Mouse (Mus musculus): ENCODE results near the gene Pih1d2. TPM values are rescaled to one million over a fixed set of nuclear protein-coding genes. Genes with fewer than 3 reads are reported as not detected.
A peak's percentile ranks its signal among the peaks of the same experiment; 100 is the strongest.

The Pih1d2 gene
- total RNA-seq (2021), result under 1 TPM; 0.26 to 0.92 TPM

DNA sequence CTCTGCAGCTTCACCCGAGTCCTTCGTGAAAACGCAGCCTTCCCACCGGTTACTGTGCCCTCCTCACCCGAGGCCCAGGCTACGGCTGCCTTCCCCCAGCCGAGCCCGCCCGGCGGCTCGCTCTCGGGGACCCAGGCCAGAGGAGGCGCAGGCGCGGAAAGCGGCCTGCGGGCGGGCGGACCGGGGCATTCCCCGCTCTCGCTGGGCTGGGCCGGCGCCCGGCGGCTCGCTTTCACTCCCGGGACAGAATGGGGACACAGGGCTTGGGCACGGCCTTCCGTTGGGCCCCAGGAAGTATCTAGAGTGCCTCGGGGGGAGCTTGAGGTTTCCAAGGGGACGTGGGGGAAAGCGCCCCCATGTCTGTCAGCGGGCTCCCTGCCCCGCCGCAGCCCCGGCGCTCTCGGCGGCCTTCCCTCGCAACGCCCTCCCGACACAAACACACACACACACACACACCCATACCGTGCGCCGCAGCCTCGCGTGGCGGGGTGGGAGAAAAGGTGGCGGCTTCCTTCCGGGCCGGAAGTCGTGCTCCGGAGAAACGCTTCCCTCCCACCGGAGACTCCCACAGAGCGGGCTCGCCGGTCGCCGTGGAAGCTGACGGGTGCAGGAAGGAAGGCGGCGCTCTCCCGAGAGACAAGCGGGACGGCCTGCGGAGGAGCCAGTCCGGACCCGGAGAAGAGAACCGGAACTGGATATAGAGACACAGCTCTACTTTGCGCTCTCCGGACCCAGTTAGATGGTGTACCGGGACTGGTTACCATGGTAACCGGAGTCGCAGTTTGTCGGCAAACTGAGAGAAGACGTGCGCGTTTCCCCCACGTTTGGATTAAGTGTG is at the start of gene Pih1d2, which contains the start of gene Nkapd1:
Gene Pih1d2, plus strand, starts transcription at position 556 of the 838 bp plus-strand sequence.
Gene Nkapd1, minus strand, starts transcription at position 699 of the 838 bp plus-strand sequence.
- DNase-seq, result peak; percentile 93 to 95
- intact Hi-C loops (cut with DNase I), result loop anchor here (5.0 kb wide), 1 partner anchor 150 kb away; the partner anchor contains the start of gene Fdxacb1

DNA sequence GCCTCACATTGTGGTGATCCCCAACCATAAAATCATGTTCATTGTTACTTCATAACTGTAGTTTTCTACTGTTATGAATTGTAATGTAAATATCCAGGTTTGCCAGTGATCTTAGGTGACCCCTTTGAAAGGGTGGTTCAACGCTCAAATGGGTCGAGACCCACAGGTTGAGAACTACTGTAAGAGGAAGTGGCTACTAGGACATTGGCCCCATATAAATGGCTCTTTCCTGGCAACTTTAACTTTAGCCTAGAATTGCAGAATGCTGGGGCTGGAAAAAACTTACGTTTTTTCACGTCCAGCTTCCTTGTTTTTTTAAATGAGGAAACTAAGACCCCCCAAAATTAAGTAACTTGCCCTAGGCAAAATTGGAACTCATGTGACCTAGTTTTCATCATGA is 49.7 kb upstream of the Pih1d2 start:
- DNase-seq, result no peak
- intact Hi-C loops (cut with DNase I), result no loop called here

DNA sequence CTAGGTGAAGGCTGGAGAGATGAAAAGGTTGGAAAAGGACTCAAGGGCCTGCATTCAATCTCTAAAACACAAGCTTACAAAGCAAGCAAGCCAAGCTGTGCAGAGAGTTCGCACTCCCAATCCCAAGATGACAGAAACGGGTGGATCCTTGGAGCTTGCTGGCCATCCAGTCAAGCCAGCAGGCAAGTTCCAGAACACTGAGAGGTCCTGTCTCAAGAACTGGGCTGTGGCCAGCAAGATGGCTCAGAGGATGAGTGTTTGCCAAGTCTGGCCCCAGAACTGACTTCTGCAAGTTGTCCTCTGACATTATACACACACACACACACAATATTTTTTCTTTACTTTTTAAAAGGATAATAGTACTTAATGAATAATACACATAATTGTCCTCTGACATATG is 49.2 kb upstream of the Pih1d2 start:
- intact Hi-C loops (cut with DNase I), result no loop called here
- DNase-seq, result no peak

DNA sequence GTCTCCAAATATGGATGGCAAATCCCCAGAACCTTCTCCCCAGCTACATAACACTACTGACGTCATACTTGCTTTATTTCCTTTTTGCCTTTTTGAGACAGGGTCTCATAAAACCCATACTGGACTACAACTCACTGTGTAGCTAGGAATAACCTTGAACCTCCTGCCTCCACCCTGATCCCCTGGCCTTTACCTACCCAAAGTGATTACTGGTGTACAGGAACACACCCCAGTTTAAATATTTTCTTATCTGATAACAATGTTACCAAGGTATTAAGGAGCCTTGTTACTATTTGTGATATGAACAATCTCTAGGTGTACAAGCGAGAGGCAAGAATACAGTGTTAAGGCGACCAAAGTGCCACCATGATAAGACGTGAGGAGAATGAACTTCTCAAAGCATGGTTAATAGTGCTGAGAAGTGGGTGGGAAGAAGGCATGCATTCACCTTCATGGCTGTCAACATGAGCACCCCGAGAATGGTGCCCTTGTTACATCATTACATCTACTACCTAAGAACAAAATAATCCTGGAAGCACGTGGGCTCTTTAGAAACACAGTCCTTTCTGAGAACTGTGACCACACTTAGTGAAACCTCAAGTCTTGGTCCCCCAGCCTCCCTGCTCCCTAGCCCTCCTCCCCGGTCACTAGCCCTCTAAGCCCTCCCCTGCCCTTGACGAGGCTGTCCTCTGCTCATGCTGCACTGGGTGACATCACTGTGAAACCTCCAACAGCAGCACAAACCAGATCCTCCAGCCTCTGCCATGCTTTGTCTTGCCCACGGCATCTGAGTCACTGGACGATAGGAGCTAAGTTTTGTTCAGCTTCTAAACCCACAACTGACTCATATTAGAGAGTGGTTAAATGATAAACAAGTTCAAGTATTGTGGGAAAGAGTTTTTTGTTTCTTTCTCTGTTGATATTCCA is 47.3 kb upstream of the Pih1d2 start:
- intact Hi-C loops (cut with DNase I), result no loop called here
- DNase-seq, result no peak

DNA sequence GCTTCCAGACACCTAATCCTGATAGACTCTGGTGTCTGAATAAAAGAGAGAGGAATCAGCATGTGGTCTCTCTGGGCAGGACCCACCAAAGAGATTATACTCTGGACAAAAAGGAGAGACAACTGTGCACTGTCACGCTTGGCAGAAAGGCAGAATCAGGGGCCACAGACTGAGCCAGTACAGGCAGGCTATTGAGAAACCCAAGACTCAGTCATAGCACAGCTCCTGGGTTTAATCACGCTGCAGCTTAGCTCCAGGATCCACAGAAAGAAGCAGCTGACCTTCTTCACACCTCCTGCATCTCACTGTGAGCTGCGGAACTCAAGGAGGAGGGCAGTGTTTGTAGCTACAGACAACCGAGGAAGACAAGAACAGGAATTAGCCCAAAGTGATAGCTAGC is 36.8 kb upstream of the Pih1d2 start:
- DNase-seq, result no peak
- intact Hi-C loops (cut with DNase I), result no loop called here

DNA sequence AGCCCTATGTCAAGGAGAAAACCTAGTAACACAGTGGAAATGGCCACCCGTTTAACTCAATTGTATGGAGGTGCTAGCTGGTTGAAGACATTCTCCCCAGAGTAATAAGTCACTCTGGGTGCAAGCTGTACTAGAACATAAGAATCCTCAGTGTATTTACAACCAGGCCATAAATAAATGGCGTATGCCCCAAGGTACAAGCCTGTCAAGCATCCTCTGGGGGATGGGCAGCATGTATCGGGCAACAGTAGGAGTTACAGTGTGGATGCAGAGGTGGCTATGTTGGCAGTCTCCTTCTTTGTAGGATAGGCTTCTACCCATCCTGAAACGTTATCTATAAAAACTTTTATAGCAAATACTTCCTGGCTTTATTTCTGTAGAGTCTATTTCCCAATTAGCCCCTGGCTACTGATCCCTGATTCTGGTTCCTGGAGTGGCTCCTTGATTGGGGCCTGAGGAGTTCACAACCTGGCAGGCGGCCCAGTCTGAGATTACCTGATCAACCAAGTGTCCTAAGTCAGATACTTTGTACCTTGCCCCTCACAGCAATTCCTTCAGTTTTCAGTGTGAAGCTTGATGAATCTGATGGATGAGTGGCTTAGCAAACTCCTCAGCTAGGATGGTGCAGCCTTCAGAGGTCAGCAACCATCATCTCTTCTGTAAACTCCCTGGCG is 31.8 kb upstream of the Pih1d2 start:
- intact Hi-C loops (cut with DNase I), result no loop called here

DNA sequence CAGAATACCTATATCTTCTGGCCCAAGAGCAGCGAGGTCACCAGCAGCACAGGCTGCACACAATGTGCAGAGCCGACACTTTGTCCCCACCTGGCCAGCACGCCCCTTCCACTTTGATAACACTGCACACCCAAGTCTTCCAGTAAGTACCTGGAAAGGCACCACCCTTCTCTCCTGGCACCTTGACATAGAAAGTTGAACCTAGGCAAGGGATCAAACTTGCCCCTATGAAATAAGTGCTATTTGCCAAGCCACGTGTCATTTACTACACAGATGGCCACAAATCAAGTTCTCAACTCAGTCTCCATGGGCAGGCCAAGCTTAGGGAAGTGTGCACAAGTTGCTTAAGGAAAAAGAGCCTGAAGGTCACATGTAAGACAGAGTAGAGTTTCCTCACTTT is 30.2 kb upstream of the Pih1d2 start:
- no peak for DNase-seq
- intact Hi-C loops (cut with DNase I), result no loop called here

More for the DNA sequence above, 31.8 kb upstream of the Pih1d2 start:
- DNase-seq, result no peak

- peak; percentile 10 to 16 for DNase-seq
- intact Hi-C loops (cut with DNase I), result no loop called here
These were observed 26.1 kb upstream of the Pih1d2 start for GRCm38 (mm10) chr9:50590856-50591518.

DNA sequence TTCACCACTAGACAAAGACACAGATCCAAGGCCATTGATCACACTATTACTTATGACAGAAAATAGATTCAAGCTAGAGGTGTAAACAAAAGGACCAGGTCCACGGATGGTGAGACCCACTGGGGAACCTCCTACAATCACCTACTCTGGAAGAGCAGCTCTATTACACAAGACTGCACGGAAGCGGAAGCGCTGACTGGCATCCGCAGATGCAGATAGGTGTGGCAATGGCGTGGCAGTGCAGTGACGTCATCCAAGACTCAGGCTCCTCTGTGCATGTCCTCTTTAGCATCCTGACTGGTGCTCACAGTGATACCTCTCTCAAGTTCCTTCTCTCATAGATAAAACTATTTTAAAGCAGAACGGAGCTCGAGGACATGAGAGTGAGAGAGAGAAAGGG is 24.2 kb upstream of the Pih1d2 start:
- intact Hi-C loops (cut with DNase I), result no loop called here
- DNase-seq, result no peak

DNA sequence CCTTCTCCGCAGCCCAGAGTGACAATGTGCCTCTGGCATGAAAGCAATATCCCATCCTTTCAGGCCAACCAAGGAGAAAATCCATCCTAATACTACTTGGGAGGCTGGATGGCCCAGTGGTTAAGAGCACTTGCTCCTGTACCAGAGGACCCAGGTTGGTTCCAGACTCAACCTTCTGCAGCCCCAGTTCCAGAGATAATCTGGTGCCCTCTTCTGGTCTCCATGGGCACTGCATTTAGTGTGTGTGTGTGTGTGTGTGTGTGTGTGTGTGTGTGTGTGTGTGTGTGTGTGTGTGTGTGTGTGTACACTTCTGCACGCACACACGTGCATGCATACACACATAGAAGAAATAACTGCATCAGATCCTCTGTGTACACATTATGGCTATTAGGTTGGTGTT is 23.6 kb upstream of the Pih1d2 start:
- DNase-seq, result peak in 1 of 2 experiments; percentile 41
- intact Hi-C loops (cut with DNase I), result no loop called here

DNA sequence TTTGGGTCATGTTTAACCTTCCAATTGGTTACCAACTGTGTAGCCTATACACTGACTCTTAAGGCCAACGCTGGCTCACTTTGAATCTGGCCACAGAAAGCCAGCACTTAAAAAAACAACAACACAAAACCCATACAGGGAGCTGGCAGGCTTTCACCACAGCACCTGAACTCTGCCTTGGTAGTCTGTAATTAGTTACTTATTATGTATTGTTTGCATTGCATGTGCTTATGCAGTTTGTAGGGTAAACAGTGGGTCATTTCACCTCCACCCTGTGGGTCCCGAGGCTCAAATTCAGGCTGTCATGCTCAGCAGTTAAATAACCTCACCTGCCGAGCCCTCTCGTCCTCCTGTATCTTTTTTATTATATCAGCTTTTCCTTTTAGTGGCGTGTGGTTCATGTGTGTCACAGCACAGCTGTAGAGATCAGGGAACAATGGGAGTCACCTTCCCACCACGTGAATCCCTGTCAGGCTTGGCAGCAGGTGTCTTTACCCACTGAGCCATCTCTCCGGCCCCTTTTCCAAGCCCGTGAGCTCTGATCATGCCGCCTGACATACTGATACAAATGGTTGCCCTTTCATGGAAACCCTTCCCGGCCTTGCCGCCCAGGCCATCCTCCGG is 22.2 kb upstream of the Pih1d2 start:
- intact Hi-C loops (cut with DNase I), result no loop called here
- no peak for DNase-seq

- intact Hi-C loops (cut with DNase I), result no loop called here
- DNase-seq, result peak; percentile 19 to 37
These were observed 20.1 kb upstream of the Pih1d2 start for GRCm38 (mm10) chr9:50596973-50597372.

DNA sequence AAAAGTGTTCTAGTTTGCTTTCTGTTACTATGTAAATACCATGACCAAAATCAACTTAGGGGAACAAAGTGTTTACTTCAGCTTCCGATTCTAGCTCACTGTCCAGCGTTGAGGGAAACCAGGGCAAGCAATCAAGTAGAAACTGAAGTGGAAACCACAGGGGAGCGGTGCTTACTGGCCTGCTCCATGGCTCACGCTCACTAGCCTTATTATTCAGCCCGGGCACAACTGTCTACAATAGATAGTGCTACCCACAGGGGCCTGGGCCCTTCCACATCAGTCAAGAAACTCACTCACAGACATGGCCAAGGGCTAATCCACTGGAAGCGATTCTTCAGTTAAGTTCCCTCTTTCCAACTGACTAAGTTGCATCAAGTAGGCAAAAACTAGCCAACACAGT is 15.6 kb upstream of the Pih1d2 start:
- DNase-seq, result peak; percentile 15 to 27
- intact Hi-C loops (cut with DNase I), result loop anchor here (5.0 kb wide), 2 partner anchors 139 to 166 kb away; partner anchors contain the start of gene Fdxacb1

DNA sequence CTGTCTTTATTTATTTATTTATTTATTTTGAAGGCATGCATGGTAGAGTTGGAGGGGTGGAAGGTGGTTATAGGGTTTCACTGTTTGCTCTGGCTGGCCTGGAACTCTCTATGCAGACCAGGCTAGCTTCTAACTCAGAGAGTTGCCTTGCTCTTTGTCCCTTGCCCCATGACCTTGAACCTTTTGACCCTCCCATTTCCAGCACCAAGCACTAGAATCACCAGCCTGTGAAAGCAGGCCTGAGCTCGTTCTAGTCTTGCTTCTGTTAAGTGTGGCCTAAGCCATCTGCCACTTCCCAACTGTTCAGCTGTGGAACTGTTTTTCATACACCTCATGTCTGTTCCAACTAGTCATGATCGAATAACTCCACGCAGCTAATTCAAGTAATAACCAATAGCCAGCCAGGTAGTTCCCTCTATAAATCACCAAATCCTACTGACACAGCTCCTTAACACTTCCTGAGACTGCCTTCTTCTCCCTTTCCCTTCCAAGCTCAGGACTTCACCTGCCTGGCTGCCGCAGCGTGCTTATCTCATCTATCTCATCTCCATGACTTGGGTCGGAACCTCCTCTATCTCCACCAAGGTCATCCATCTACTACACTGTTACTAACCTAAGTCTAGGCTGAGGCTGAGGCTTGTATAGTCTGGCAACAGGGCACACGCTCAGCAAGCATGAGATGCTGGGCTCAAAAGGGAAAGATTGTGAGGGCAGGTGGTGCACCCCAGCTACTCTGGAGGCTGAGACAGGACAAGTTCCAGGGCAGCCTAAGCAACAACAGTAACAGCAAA is 14.9 kb upstream of the Pih1d2 start:
- intact Hi-C loops (cut with DNase I), result loop anchor here (5.0 kb wide), 2 partner anchors 140 to 165 kb away; partner anchors contain the start of gene Fdxacb1
- no peak for DNase-seq

DNA sequence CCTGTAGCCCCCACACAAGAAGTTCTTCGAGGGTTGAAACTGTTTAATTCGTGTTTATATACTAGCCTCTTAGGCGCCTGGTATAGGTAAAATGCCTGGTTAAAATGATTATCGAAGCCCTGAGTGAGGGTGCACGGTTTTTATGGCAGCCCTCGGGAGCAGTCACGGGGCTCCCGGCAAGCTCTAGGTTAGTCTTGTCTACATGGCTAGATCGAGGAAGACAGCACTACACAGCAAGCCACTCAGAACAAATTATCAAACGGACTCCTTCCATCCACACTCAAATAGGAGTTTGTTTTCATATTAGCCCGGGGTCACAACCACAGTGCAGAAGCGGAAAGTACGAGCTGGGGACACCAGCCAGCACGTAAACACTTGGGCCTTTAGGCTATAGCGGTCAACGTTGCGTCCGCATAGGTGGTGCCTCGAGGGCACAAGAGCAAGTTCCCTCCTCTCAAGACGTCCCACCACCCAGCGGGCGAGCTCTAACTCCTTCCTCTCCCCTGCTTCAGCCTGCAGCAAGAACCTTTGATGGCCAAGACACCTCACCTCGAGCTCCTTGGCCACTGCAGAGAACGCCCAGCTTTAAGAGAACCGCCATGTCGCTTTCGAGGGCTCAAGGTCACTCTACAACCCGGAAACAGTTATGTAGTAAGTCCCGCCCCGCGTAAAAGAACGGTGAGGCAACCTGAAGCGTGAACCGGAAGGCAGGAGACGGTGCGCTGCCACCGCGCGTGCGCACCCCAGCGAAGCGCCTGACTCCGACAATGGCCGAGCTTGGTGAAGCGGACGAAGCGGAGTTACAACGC is 13.7 kb upstream of the Pih1d2 start, which contains the start of the genes Sdhd and Timm8b:
Gene Sdhd, minus strand, starts transcription at position 624 of the 809 bp plus-strand sequence.
Gene Timm8b, plus strand, starts transcription at position 722 of the 809 bp plus-strand sequence.
- intact Hi-C loops (cut with DNase I), result loop anchor here (5.0 kb wide), 2 partner anchors 141 to 164 kb away; partner anchors contain the start of gene Fdxacb1
- DNase-seq, result peak; percentile 96

DNA sequence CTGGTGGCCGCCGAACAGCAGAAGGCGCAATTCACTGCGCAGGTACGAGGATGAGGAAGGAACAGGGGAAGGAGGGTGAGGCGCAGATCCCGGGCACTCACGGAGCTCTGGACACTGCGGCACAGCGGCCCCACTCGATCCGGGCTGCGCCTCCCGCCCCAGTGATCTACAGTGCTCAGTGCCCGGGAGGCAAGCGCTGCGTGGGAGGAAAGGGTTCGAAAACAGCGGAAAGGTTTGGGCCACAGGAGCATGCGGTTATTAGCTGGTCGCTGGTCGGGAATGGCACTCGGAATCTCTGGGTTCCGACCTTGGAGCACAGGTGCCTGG is 13.2 kb upstream of the Pih1d2 start:
- no peak for DNase-seq
- intact Hi-C loops (cut with DNase I), result loop anchor here (5.0 kb wide), 2 partner anchors 142 to 163 kb away; partner anchors contain the start of gene Fdxacb1

DNA sequence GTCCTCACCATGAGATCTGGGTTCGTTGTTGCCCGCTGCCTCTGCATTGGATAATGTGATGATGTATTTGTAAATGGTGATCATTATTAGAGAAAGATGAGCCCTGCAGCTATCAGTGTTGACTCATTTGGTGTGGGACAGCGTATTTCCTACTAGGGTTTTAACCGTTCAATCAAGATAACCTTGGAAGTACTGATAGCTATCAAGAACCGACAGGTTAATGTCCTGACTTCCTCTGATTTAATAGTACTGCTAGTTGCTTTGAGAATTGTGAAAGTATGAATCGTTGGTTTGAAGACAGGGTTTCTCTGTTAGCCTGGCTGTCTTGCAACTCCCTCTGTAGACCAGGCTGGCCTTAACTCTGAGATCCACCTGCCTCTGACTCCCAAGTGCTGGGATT is 12.8 kb upstream of the Pih1d2 start:
- intact Hi-C loops (cut with DNase I), result loop anchor here (5.0 kb wide), 2 partner anchors 142 to 163 kb away; partner anchors contain the start of gene Fdxacb1

GRCm38 (mm10) chr9:50612115-50612514 is 5.0 kb upstream of the Pih1d2 start:
- no peak for DNase-seq
- intact Hi-C loops (cut with DNase I), result no loop called here

More for the DNA sequence above, 12.8 kb upstream of the Pih1d2 start:
- DNase-seq, result no peak

All from heart, postnatal 10 days (tissue).